Mouse (Mus musculus): ENCODE results near the gene Omg. TPM values are rescaled to one million over a fixed set of nuclear protein-coding genes. Genes with fewer than 3 reads are reported as not detected.

The Omg gene
- polyA plus RNA-seq, 1 experiment from 2014 or later = 0.08 TPM

DNA sequence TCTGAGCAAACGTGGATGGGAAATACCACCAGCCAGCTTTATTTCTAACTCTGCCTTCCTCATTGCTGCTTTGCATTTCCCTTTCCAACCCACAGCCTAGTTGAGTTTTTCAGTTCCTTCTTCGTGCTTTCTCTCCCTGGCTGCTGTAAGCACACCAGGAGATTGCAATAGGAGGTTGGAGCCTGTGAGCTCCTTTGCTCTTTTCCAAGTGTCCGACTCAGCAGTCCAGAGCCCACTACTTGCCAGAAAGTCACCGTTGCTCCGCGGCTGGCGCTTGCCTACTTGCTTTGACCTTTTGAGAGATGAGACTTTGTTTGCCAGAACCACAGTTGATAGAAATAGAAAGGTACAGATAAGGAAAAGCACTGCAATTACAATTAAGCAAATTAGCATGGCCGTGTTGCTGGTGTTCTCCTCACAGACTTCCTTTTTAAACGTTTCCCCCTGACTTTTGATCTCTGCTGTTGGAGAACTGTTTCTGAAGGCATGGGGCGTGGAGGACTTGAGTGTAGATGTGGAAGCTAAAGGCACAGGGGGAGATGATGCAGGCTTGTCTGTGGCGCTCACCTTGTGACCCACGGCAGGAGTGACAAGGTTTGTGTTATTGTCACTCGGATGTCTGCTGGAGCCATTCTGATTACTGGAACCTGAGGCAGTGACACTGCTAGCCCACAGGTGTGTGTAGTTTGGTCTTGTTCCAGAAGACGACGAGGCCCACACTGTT, 23.3 kb upstream of the Omg start:
- Histone ChIP-seq H3K4me3 (no peak overlapping the region), H3K27me3 (ENCODE audit: low read depth, poor library complexity, severe bottlenecking) (no peaks in the 10 kb centered on the region), H3K4me1 (no peaks in the 10 kb centered on the region), H3K9me3 (replicated peaks) (no peaks in the 10 kb centered on the region), H3K36me3 (peaks cover 48% of the 10 kb centered on the region), H3K27ac (no peak overlapping the region)
- no peak for DNase-seq (ENCODE audit: low spot score)
- 82% methylated on average over 15 of the region's 15 CpGs for WGBS

DNA sequence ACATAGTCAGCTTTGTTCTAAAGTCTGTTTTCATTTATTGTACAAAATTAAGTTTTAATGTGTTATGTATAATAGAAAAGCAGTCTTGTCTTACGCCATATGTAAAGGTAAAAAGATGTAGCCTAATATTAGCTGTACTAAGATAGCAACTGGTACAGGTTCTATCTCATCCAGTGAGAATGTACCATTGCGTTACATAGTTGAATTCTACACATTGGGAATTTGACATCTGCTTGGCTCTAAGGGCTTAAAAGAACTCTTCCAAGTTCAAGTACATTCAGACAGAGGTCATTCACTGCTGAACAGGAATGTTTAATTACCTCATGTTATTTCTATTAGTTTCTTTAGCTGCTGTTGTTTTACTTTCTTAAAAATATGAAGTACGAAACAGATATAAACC, 22.7 kb upstream of the Omg start:
- no peaks in the 10 kb centered on the region for H3K9me3 ChIP-seq (replicated peaks)
- no peak for DNase-seq (ENCODE audit: low spot score)
- 94% methylated on average over 3 of the region's 3 CpGs for WGBS
- H3K4me1 ChIP-seq = no peaks in the 10 kb centered on the region
- H3K27ac ChIP-seq = no peak overlapping the region
- H3K27me3 ChIP-seq (ENCODE audit: low read depth, poor library complexity, severe bottlenecking) = no peaks in the 10 kb centered on the region
- peaks cover 43% of the 10 kb centered on the region for H3K36me3 ChIP-seq
- no peak overlapping the region for H3K4me3 ChIP-seq

DNA sequence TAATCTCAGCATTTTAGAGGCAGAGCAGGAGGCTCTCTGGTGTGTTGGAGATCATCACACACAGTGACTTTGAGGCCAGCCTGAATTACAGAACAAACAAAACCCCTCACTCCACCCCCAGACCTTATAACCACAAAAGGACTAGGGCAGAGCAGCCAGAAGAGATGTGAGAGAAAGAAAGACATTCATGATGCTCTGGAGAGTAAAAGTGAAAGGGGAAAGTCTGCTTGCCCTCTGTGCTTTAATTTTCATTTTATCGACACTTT, 20.4 kb upstream of the Omg start:
- Histone ChIP-seq H3K27ac (no peak overlapping the region), H3K4me3 (no peak overlapping the region), H3K36me3 (peaks cover 32% of the 10 kb centered on the region), H3K4me1 (no peaks in the 10 kb centered on the region), H3K9me3 (replicated peaks) (no peaks in the 10 kb centered on the region), H3K27me3 (ENCODE audit: low read depth, poor library complexity, severe bottlenecking) (no peaks in the 10 kb centered on the region)
- no peak for DNase-seq (ENCODE audit: low spot score)
- 93% methylated on average over 1 of the region's 1 CpGs for WGBS

DNA sequence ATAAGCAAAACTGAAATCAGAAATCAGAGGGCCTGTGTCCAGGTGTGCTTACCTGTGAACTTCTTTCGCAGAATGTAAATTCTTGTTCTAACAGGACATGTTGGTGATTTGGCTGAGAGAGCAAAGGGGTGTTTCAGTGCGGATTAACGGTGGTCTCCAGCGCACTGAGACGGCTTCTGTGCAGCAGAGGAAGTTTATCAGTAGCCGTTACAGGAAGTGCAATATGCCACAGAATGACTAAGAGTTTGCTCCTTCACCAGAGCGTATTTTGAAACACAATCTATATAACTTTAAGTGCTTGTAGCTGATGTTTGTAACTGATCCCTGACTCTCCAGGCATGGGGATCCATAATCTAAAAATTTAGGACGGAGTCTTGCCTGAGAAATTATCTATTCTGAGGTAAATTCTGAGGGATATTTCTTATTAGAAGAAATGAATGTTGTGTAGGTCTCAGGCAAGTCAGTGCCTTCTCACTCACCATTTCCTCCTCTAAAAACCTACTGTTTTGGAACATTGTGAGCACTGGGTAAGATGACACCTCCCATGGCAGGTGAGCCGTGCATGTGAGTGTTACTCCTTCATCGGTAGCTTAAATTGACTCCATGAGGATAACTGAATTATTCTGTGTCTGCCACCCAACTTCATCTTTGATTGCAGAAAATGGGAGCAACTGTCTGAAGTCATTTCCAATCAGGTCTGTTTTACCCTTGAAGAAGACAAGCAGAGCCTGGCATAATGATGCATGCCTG, 19.9 kb upstream of the Omg start, which contains the start of gene Evi2b:
Evi2b (minus strand) TSS at position 203 of the 750 bp plus-strand sequence.
- WGBS = 90% methylated on average over 10 of the region's 10 CpGs
- Histone ChIP-seq H3K27me3 (ENCODE audit: low read depth, poor library complexity, severe bottlenecking) (no peaks in the 10 kb centered on the region), H3K4me3 (no peak within 1 kb of the TSS), H3K9me3 (replicated peaks) (no peaks in the 10 kb centered on the region), H3K4me1 (no peaks in the 10 kb centered on the region), H3K36me3 (peaks cover 31% of the 10 kb centered on the region), H3K27ac (no peak within 1 kb of the TSS)
- DNase-seq (ENCODE audit: low spot score) = no peak

DNA sequence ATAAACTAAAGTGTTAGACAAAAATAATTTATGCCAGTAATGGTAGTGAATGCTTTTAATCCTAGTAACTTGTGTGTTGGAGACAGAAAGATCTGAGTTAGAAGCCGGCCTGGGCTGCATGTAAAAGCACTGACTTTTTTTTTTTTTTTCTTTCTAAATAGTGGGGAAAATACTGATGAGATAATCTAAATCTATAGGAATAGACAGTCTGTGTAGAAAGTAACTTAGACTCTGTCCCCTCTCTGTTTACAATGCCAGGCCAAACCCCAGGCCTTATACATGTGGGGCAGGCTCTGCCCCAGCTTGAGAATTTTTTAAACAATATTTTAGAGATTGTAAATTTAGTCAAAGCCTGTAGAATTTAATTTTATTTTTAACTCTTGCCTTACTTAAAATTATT, 19.1 kb upstream of the Omg start:
- no peaks in the 10 kb centered on the region for H3K4me1 ChIP-seq
- WGBS = 93% methylated on average over 1 of the region's 1 CpGs
- DNase-seq (ENCODE audit: low spot score) = no peak

DNA sequence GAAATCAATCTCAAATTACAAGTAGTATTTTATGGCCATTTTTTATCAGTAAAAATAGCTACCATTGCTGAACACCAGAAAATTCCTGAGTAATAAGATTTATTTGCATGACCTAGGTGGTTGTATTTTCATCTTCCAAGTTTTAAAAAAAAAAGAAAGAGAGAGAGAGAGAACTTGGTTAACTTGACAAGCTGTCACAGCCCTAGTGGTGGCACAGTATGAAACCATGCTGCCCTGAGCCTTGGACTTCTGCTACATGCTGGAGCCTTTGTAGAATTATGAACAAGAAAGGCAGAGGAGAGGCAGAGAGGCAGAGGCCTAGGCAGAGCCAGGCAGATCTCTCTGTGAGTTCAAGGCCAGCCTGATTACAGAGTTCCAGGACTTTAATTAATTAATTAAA, 18.0 kb upstream of the Omg start:
- H3K9me3 ChIP-seq (replicated peaks) = no peaks in the 10 kb centered on the region
- no peaks in the 10 kb centered on the region for H3K4me1 ChIP-seq
- 0 out of 2 replicates have a peak, but pooled peaks cover 14% of the 10 kb centered on the region for H3K36me3 ChIP-seq
- no peak for DNase-seq (ENCODE audit: low spot score)
- no peaks in the 10 kb centered on the region for H3K27me3 ChIP-seq (ENCODE audit: low read depth, poor library complexity, severe bottlenecking)
- no peak overlapping the region for H3K4me3 ChIP-seq
- no peak overlapping the region for H3K27ac ChIP-seq

More for the DNA sequence above, 19.1 kb upstream of the Omg start:
- H3K4me3 ChIP-seq = no peak overlapping the region
- no peaks in the 10 kb centered on the region for H3K27me3 ChIP-seq (ENCODE audit: low read depth, poor library complexity, severe bottlenecking)
- no peaks in the 10 kb centered on the region for H3K9me3 ChIP-seq (replicated peaks)
- H3K36me3 ChIP-seq = peaks cover 23% of the 10 kb centered on the region
- no peak overlapping the region for H3K27ac ChIP-seq

DNA sequence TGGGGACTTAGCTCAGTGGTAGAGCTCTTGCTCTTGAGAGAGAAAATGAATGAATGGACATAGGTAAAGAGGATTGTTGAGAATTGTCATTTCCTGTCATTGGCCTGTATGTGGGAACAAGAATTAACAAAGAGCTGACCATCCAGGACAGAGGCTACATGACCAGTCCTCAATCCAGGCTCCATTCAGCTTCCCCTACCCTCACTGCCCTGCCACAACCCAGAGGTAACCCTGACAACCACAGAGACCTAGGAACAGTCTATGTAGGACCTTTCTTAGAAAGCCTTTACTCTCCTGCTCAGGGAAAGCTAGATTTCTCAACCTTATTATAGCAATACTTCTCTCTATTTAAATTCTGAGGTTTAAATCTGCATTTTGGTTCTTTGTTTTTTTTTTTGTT, 16.9 kb upstream of the Omg start:
- H3K9me3 ChIP-seq (replicated peaks) = no peaks in the 10 kb centered on the region
- no peaks in the 10 kb centered on the region for H3K4me1 ChIP-seq
- H3K27ac ChIP-seq = no peak overlapping the region
- 0 out of 2 replicates have a peak, but pooled peaks cover 14% of the 10 kb centered on the region for H3K36me3 ChIP-seq
- no peak overlapping the region for H3K4me3 ChIP-seq
- H3K27me3 ChIP-seq (ENCODE audit: low read depth, poor library complexity, severe bottlenecking) = no peaks in the 10 kb centered on the region
- no peak for DNase-seq (ENCODE audit: low spot score)

DNA sequence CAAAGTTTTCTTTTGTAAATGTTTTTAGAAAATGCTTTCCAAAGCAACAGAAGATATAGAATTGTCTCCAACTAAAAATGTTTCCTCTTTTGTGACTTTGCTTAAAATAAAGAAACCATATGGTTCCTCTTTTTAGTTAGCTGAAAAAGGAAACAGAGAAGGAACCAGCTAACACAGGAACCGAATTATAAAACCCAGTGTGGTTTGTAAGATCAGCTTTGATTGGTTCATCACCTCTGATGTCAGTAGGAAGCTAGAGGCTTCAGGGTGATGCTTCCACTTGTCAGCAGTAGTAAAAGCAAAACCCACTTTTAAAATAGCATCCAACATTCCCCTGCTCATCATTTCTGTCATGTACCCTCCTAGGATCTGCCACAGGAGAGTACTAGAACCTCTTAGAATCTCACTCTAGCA, 16.0 kb upstream of the Omg start:
- Histone ChIP-seq H3K27ac (no peak overlapping the region), H3K9me3 (replicated peaks) (no peaks in the 10 kb centered on the region), H3K36me3 (0 out of 2 replicates have a peak, but pooled peaks cover 8% of the 10 kb centered on the region), H3K4me3 (no peak overlapping the region), H3K4me1 (no peaks in the 10 kb centered on the region), H3K27me3 (ENCODE audit: low read depth, poor library complexity, severe bottlenecking) (no peaks in the 10 kb centered on the region)
- no peak for DNase-seq (ENCODE audit: low spot score)
- 83% methylated on average over 1 of the region's 1 CpGs for WGBS

DNA sequence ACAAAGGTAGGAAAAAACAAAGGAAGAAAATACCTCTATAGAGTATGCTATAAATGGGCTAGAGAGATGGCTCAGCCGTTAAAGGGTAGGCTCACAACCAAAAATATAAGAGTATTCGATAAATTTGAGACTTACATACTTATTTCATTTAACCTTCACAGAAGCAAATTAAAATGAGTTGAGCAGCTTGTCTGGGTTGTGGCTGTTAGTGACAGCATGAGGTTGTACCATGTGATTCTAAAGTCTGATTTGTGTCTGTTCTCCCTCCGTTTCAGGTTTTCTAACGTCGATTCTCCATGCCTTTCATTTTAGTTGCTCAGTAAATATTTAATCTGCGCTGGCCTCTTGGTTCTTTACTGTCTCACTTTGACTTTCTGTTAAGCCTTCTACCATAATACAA, 15.4 kb upstream of the Omg start:
- Histone ChIP-seq H3K27ac (no peak overlapping the region), H3K4me1 (no peaks in the 10 kb centered on the region), H3K36me3 (0 out of 2 replicates have a peak, but pooled peaks cover 4% of the 10 kb centered on the region), H3K27me3 (ENCODE audit: low read depth, poor library complexity, severe bottlenecking) (no peaks in the 10 kb centered on the region), H3K4me3 (no peak overlapping the region), H3K9me3 (replicated peaks) (no peaks in the 10 kb centered on the region)
- no peak for DNase-seq (ENCODE audit: low spot score)
- 96% methylated on average over 6 of the region's 6 CpGs for WGBS

DNA sequence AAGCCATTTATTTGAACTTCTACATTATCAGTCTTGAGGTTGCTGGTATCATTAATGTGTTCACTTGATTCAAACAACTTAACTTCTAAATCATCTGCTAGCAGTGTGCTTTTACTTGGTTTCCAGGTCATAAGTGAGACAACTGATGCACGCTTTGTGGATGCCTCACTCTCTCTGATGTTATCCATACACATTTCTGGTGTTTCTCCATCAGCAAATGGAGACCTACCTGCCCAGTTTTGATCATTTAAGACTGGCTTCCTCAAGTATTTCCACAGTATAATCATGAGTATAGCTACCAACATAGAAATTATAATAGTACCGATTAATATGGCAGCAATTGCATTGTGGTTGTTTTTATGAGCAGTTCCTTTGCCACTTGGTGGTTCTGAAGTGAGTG, 11.9 kb upstream of the Omg start:
- H3K36me3 ChIP-seq = no peaks in the 10 kb centered on the region
- WGBS = 98% methylated on average over 2 of the region's 2 CpGs
- H3K27me3 ChIP-seq (ENCODE audit: low read depth, poor library complexity, severe bottlenecking) = no peaks in the 10 kb centered on the region
- DNase-seq (ENCODE audit: low spot score) = no peak
- H3K9me3 ChIP-seq (replicated peaks) = no peaks in the 10 kb centered on the region
- H3K27ac ChIP-seq = no peak overlapping the region
- no peak overlapping the region for H3K4me3 ChIP-seq
- H3K4me1 ChIP-seq = no peaks in the 10 kb centered on the region

DNA sequence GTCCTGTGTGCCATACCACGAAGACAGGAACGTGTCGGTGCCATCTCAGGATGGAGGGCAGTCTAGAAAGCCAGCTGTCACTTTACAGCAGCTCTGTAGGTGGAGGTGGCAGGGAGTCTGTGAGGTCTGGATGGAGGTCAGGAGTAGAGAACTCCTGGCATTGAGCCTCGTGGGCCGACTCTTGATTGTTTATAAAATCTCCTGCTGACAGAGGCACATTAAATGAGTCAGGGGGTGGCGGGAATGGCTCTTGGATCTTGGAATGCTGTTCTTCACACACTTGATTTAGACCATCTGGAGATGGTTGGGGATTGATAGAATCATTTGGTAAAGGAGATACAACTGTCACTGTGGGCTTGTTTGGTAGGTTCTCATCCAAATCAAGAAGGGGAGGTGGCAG, 11.4 kb upstream of the Omg start:
- Histone ChIP-seq H3K4me3 (no peak overlapping the region), H3K9me3 (replicated peaks) (no peaks in the 10 kb centered on the region), H3K27ac (no peak overlapping the region), H3K36me3 (no peaks in the 10 kb centered on the region), H3K27me3 (ENCODE audit: low read depth, poor library complexity, severe bottlenecking) (no peaks in the 10 kb centered on the region), H3K4me1 (no peaks in the 10 kb centered on the region)
- no peak for DNase-seq (ENCODE audit: low spot score)
- WGBS = 84% methylated on average over 6 of the region's 6 CpGs

DNA sequence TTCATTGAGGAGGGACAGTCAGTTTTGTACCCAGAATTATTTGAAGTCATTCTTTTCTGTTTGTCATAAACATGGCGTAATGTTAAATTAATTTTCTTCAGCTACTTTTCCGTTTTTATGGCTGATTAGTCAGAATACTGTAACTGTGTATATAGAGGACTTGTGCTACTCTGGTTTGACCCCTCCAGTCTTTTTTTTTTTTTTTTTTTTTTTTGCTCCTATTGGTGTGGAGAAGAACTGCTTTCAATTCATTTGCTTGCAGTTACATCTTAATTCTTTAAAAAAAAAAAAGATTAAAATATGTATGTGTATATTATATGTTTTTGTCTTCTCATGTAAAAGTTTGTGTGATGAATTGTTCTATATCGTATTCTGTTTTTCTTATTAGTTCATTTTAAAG, 8.1 kb upstream of the Omg start:
- H3K4me1 ChIP-seq = no peaks in the 10 kb centered on the region
- no peak for DNase-seq (ENCODE audit: low spot score)

DNA sequence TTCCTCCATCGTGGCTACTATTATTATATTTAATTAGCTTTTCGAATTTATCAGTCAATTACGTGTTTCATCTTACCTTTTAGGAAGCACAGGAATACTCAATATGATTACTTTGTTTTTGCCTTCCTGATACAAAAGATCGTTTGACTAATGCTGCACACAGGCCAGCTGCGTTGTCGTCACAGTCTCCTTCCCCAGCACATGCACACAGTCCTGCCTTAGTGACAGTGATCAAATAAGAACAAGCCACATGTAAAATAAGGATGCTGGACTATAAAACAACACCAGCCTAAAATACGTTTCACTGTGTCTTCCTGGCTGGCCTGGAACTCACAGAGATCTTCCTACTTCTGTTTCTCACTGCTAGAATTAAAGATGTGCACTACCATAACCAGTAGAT, 622 bp upstream of the Omg start:
- no peaks in the 10 kb centered on the region for H3K9me3 ChIP-seq (replicated peaks)
- H3K27ac ChIP-seq = no peak overlapping the region
- no peak overlapping the region for H3K4me3 ChIP-seq
- 90% methylated on average over 7 of the region's 7 CpGs for WGBS
- no peak for DNase-seq (ENCODE audit: low spot score)
- H3K27me3 ChIP-seq (ENCODE audit: low read depth, poor library complexity, severe bottlenecking) = no peaks in the 10 kb centered on the region
- no peaks in the 10 kb centered on the region for H3K4me1 ChIP-seq
- no peaks in the 10 kb centered on the region for H3K36me3 ChIP-seq

More for the DNA sequence above, 8.1 kb upstream of the Omg start:
- no peak overlapping the region for H3K27ac ChIP-seq
- 90% methylated on average over 3 of the region's 3 CpGs for WGBS
- no peaks in the 10 kb centered on the region for H3K9me3 ChIP-seq (replicated peaks)
- no peaks in the 10 kb centered on the region for H3K27me3 ChIP-seq (ENCODE audit: low read depth, poor library complexity, severe bottlenecking)
- no peak overlapping the region for H3K4me3 ChIP-seq
- no peaks in the 10 kb centered on the region for H3K36me3 ChIP-seq

Data from limb, embryonic 10.5 days (tissue).